Mouse (Mus musculus) ES-Bruce4 (cell line): ENCODE measurements at regions not wholly inside any gene's neighbourhood (a gene's known extent, or its start where the extent isn't known, plus 50 kb on each side); places are given as distances from the start of the nearest gene placed in this dataset.
"Not testable (repeated sequence)": the region's sequence is repeated elsewhere in the genome, so short reads cannot be mapped to it uniquely, and the experiment has no call there.

ENCODE experiments used
- H3K27ac ChIP-seq: 2 replicates; pipeline ENCODE4 v1.5.1; 2012; ENCODE audit warnings: low read length, inconsistent platforms; ENCODE audit not compliant: insufficient read depth
- H3K27me3 ChIP-seq: 2 replicates; pipeline ENCODE4 v1.6.1; 2012; ENCODE audit warnings: mild to moderate bottlenecking, low read length, inconsistent platforms; ENCODE audit not compliant: control insufficient read depth, poor library complexity, insufficient read depth, severe bottlenecking
- H3K36me3 ChIP-seq: 2 replicates; pipeline ENCODE4 v1.6.1; 2012; ENCODE audit warnings: inconsistent platforms, mild to moderate bottlenecking, low read length, moderate library complexity; ENCODE audit not compliant: control insufficient read depth, poor library complexity, insufficient read depth, severe bottlenecking
- H3K4me1 ChIP-seq: one replicate; pipeline ENCODE4 v1.8.1; 2011; ENCODE audit warnings: low read length; ENCODE audit not compliant: control insufficient read depth, insufficient read depth
- H3K4me3 ChIP-seq: 2 replicates; pipeline ENCODE4 v1.5.1; 2011; ENCODE audit warnings: low read depth, mild to moderate bottlenecking, low read length
- H3K9ac ChIP-seq: 2 replicates; pipeline ENCODE4 v1.6.1; 2012; ENCODE audit warnings: low read depth, mild to moderate bottlenecking, inconsistent platforms; ENCODE audit not compliant: poor library complexity, severe bottlenecking
- H3K9me3 ChIP-seq: replicated peaks from 2 replicates; pipeline ENCODE4 v1.6.1; 2012; ENCODE audit warnings: mild to moderate bottlenecking, low read length, inconsistent platforms; ENCODE audit not compliant: control insufficient read depth, poor library complexity, insufficient read depth, severe bottlenecking
- CTCF ChIP-seq: IDR thresholded peaks from one replicate; pipeline ENCODE4 v1.8.1; 2011; ENCODE audit warnings: low read depth, low read length
- EP300 ChIP-seq: IDR thresholded peaks from 2 replicates; pipeline ENCODE4 v1.6.1; 2011; ENCODE audit warnings: low read depth, low read length; ENCODE audit not compliant: insufficient read depth
- POLR2A ChIP-seq: IDR thresholded peaks from one replicate; pipeline ENCODE4 v1.8.1; 2011; ENCODE audit warnings: low read length; ENCODE audit not compliant: insufficient read depth

GRCm38 (mm10) chr16:55504274-55504673 lies 206.5 kb upstream of the Zpld1 start:
- no peak overlapping the region for H3K4me3 ChIP-seq
- H3K9ac ChIP-seq, result no peak overlapping the region
- H3K27me3 ChIP-seq, result no peaks in the 10 kb centered on the region
- TF ChIP-seq EP300 (no peak), CTCF (no peak), POLR2A (no peak)
- H3K36me3 ChIP-seq, result no peaks in the 10 kb centered on the region
- H3K27ac ChIP-seq, result no peak overlapping the region
- H3K9me3 ChIP-seq, result no peaks in the 10 kb centered on the region
- H3K4me1 ChIP-seq, result no peaks in the 10 kb centered on the region

DNA sequence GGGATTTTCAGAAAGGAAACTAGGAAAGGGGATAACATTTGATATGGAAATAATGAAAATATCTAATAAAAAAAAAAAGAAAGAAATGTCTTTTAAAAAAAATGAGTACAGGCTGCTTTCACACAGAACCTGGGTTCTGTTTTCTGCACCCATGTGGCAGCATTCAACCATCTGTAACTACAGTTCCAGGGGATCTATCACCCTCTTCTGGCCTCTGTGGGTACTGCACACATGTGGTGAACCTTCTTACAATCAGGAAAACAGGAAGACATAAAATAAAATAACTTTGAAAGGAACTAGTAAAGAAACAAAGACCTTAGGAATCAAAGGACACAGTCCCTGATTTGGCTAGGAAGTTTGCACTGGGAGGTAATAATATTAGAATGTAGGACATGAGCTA lies 205.5 kb upstream of the Zpld1 start:
- no peak overlapping the region for H3K9ac ChIP-seq
- H3K4me1 ChIP-seq, result no peaks in the 10 kb centered on the region
- no peaks in the 10 kb centered on the region for H3K27me3 ChIP-seq
- no peak for TF ChIP-seq EP300
- no peak for TF ChIP-seq CTCF
- TF ChIP-seq POLR2A, result no peak
- H3K4me3 ChIP-seq, result no peak overlapping the region
- no peaks in the 10 kb centered on the region for H3K36me3 ChIP-seq
- H3K9me3 ChIP-seq, result no peaks in the 10 kb centered on the region
- no peak overlapping the region for H3K27ac ChIP-seq

- not testable (repeated sequence) for H3K36me3 ChIP-seq, H3K27ac ChIP-seq, H3K27me3 ChIP-seq, H3K4me1 ChIP-seq, H3K4me3 ChIP-seq, H3K9me3 ChIP-seq, H3K9ac ChIP-seq
Observed at GRCm38 (mm10) chr16:55499831-55500230, 202.0 kb upstream of the Zpld1 start.

- H3K27me3 ChIP-seq, result no peaks in the 10 kb centered on the region
- H3K9me3 ChIP-seq, result peaks cover 2% of the 10 kb centered on the region
- no peak overlapping the region for H3K27ac ChIP-seq
- H3K36me3 ChIP-seq, result no peaks in the 10 kb centered on the region
- no peak for TF ChIP-seq CTCF
- no peak for TF ChIP-seq EP300
- TF ChIP-seq POLR2A, result no peak
- H3K4me3 ChIP-seq, result no peak overlapping the region
- H3K4me1 ChIP-seq, result no peaks in the 10 kb centered on the region
- H3K9ac ChIP-seq, result no peak overlapping the region
Observed at GRCm38 (mm10) chr16:55495051-55495450, 197.3 kb upstream of the Zpld1 start.

GRCm38 (mm10) chr16:55494162-55494561 lies 196.4 kb upstream of the Zpld1 start:
- no peak overlapping the region for H3K9ac ChIP-seq
- peaks cover 2% of the 10 kb centered on the region for H3K9me3 ChIP-seq
- no peaks in the 10 kb centered on the region for H3K36me3 ChIP-seq

GRCm38 (mm10) chr16:55492111-55492510 lies 194.3 kb upstream of the Zpld1 start:
- Histone ChIP-seq H3K9me3 (peaks cover 2% of the 10 kb centered on the region), H3K27me3 (no peaks in the 10 kb centered on the region), H3K4me1 (no peaks in the 10 kb centered on the region), H3K27ac (no peak overlapping the region), H3K36me3 (no peaks in the 10 kb centered on the region), H3K4me3 (no peak overlapping the region), H3K9ac (no peak overlapping the region)
- TF ChIP-seq EP300 (no peak), CTCF (no peak), POLR2A (no peak)

More at GRCm38 (mm10) chr16:55494162-55494561, 196.4 kb upstream of the Zpld1 start:
- no peaks in the 10 kb centered on the region for H3K4me1 ChIP-seq
- TF ChIP-seq POLR2A (no peak), EP300 (no peak), CTCF (no peak)
- H3K27me3 ChIP-seq, result no peaks in the 10 kb centered on the region
- no peak overlapping the region for H3K4me3 ChIP-seq
- no peak overlapping the region for H3K27ac ChIP-seq

GRCm38 (mm10) chr16:55484391-55484790 lies 186.6 kb upstream of the Zpld1 start:
- Histone ChIP-seq H3K9ac (no peak overlapping the region), H3K4me1 (no peaks in the 10 kb centered on the region), H3K36me3 (no peaks in the 10 kb centered on the region), H3K27ac (no peak overlapping the region), H3K9me3 (no peaks in the 10 kb centered on the region), H3K4me3 (no peak overlapping the region), H3K27me3 (no peaks in the 10 kb centered on the region)
- no peak for TF ChIP-seq POLR2A
- TF ChIP-seq CTCF, result no peak
- no peak for TF ChIP-seq EP300
